Mouse (Mus musculus) heart, postnatal 14 days (tissue): ENCODE data around the gene Elmo1. TPM values are rescaled to one million over a fixed set of nuclear protein-coding genes. Genes with fewer than 3 reads are reported as not detected.

Experiments used
- DNase-seq, 2 experiments: peaks; one replicate each; pipeline ENCODE4 v3.0.0; 2021 to 2022
- intact Hi-C: fragments of 180-260 bp; cut with DNase I; formaldehyde crosslinking; loops from one replicate; pipeline ENCODE4 v1.15.1; 2025
- total RNA-seq, 2 experiments: library from RNA; stranded (reverse); gene quantifications; 2 replicates each; pipeline ENCODE4 v1.2.3; 2021

Gene Elmo1
- total RNA-seq, 2 experiments from 2014 or later, result 16.4 to 17.1 TPM

DNA sequence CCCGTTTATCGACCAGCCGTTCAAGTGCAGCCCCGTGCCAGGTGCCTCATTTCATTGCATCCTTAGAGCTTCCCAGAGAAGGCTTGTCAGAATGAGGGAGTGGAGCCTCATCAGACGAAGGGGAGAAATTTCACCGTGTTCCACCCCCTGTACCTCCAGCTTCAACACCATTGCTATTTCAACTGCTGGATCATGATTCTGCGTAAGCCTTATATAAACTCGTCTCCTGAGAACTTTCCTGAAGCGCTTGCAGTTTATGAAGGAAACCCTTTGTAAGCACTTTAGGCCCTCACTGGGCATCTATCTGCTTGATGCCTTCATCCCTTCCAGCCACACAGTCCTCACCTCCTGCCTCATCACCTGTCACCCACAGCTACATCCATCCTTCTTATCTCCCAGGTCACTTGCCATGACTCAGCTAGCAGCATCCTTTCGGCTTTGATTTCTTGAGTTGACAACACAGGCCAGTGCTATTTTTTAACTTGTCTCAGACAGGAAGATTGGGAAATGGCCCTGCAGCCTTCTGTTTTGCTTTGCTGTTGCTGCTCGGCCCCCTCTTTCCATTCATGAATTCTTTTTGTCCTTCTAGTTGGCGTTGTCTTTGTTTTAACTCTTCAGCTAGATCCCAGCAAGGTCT lies 456.3 kb downstream of the Elmo1 start:
- intact Hi-C loops, result no loop called here
- DNase-seq, result no peak

GRCm38 (mm10) chr13:20549983-20550382 lies 459.6 kb downstream of the Elmo1 start:
- intact Hi-C loops, result no loop called here
- DNase-seq, result no peak

DNA sequence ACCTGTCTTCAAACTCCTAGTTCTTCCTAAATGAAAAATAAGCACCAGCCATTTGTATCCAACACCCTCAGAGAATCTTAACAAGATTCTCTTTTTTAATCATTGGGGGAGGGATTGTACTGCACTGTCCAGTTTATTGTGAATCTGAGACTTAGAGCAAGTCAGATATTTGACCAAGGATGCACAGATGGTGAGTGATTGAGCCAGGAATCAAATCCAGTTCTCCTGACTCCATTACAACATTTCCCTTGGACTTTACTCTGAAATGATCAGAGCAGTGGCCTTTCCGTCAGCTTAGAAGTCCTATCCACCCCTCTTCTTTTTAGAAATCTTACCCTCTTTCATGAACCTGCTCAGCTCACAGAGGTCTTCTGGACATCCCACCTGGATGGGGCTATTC lies 461.2 kb downstream of the Elmo1 start:
- intact Hi-C loops, result no loop called here
- no peak for DNase-seq

- no peak for DNase-seq
- intact Hi-C loops, result no loop called here
Observed at GRCm38 (mm10) chr13:20555853-20556452, 465.6 kb downstream of the Elmo1 start.

DNA sequence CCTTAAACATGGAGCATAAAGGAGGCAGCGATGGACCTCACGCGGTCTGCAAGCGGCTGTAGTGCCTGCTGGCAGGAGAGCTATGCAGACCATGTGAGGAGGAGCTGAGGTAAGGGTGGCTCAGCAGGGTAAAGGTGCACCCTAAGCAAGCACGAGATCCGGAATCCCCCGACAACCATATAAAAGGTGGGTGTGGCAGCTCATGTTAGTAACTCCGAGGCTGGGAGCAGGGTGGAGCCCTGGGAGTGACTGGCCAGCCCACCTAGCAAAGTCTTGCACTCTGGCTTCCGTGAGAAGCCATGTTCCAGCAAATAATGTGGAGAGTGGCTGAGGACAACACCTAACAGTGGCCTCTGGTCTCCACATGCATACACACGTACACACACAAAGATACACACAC lies 466.3 kb downstream of the Elmo1 start:
- intact Hi-C loops, result no loop called here
- no peak for DNase-seq

GRCm38 (mm10) chr13:20557156-20557555 lies 466.8 kb downstream of the Elmo1 start:
- intact Hi-C loops, result no loop called here
- DNase-seq, result no peak

DNA sequence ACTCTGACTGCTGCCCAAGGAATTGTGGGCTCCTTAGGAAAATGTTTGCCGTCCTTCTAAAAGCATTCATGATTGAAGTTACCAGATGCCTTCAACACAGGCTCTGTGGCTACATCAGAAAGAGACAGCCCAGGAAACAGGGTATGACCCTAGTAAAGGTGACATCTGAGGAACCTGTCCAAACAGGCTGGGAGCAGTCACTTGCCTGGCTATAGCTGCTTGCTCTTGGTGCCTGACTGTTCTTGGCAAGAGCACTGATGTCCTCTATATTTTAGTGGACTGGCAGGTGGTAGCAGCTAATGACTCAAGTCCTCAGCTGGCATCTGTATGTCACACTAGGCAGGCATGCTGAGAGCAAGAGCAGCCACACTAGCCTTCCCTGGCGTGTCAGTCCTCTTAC lies 468.0 kb downstream of the Elmo1 start:
- intact Hi-C loops, result no loop called here
- no peak for DNase-seq

- intact Hi-C loops, result no loop called here
- DNase-seq, result no peak
Observed at GRCm38 (mm10) chr13:20564414-20564813, 474.0 kb downstream of the Elmo1 start.

GRCm38 (mm10) chr13:20575186-20575585 lies 484.8 kb downstream of the Elmo1 start:
- DNase-seq, result no peak
- intact Hi-C loops, result no loop called here

GRCm38 (mm10) chr13:20585868-20586267 lies 495.5 kb downstream of the Elmo1 start:
- no peak for DNase-seq
- intact Hi-C loops, result no loop called here

DNA sequence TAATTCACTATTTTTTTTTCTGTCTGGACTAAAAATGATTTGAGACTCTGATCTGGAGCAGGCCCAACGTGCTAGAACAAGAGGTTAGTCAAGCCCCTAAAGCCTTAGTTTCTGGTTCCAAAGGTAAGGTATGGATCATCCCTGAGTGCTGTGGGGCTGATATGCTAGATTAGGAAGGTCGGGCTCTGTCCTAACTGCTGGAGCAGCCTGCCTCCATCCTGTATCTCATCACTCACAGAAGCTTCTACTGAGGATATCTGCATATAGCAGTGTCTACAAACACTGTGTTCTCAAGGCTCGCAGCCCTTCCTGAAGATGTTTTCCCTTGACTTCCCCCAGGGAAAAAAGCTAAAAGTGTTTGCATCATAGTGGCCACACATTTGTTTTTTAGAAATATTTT lies 496.1 kb downstream of the Elmo1 start:
- intact Hi-C loops, result no loop called here
- DNase-seq, result no peak

- DNase-seq, result no peak
- intact Hi-C loops, result no loop called here
Observed at GRCm38 (mm10) chr13:20590983-20591382, 500.6 kb downstream of the Elmo1 start.

DNA sequence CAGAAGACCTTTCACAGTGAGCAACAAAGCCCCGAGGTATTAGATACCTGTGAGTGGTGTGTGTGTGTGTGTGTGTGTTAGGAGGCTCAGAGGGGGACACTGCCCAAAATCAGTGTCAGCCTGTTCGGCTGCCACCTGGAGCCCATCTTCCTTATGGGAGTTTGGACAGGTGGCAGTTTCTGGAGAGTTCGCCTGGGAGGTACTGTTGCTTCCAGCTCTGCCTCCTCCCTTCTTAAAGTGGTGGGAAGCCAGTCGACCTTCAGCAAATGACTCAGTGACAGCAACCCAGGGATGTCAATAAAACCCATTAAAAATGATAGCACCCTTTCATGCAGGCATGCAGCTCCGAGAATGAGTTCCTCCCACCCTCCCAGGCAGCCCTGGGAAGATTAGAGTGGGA lies 506.9 kb downstream of the Elmo1 start:
- intact Hi-C loops, result no loop called here
- no peak for DNase-seq

DNA sequence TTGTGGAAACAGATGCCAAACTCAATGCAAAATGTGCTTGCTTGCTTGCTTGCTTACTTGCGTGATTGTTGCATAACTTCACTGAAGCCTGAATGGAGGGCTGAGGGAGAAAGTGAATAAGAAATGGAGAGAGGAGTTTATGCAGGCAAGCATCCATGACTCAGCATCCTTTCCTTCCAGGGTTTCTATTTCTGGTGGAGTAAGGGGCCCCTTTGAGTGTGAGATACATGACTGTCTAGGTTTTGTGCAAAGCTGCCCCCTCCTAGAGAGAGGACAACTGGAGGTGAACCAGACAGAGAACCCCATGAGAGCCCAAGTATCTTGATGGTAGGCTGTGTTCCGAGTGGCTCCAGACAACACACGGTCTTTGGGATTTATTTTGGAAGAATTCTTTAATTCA lies 508.2 kb downstream of the Elmo1 start:
- DNase-seq, result no peak
- intact Hi-C loops, result no loop called here

GRCm38 (mm10) chr13:20600246-20600645 lies 509.9 kb downstream of the Elmo1 start:
- intact Hi-C loops, result no loop called here
- DNase-seq, result no peak

- intact Hi-C loops, result no loop called here
- no peak for DNase-seq
Observed at GRCm38 (mm10) chr13:20601421-20601820, 511.0 kb downstream of the Elmo1 start.

GRCm38 (mm10) chr13:20606891-20607290 lies 516.5 kb downstream of the Elmo1 start:
- DNase-seq, result no peak
- intact Hi-C loops, result no loop called here

- intact Hi-C loops, result no loop called here
Observed at GRCm38 (mm10) chr13:20609003-20609688, 518.8 kb downstream of the Elmo1 start.

DNA sequence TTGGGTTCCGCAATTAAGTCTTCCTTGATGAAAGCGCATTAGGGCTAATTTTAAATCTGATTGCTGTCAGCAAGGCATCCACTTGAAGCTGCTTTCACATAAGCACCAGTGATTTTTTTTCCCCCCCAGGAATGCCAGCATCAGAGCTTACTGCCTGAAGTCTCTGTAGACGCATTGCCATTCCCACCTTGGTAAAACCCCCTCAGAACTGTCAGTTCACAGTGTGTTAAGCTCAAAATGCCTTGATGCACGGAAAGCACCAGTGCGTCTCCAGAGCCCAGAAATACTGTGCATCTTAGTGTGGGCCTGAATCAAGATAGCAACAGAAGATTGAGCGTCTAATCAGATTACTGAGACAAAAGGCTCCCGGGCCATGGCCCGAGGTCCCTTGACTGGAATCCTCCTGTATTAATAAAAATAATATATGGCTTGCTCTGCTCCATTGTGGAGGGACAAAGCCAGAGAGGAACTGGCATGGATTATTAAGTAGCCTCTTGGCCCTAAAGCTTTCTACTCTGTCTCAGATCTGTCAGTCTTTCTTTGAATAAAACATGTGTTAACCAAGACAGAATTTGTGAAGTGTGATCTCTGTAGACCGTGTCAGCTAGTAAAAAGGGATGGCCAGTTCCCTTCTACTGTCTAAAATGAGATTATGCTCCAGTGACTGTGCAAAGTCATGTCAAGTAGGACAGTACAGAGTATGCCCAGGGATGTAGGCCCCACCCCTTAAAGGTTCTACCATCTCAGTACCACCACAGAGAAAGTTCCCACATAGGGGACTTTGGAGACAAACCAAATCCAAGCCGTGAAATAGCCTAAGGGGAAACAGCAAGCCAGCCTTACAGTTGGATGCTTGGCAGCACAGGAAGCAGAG lies 525.4 kb downstream of the Elmo1 start:
- intact Hi-C loops, result no loop called here
- DNase-seq, result no peak

More at GRCm38 (mm10) chr13:20609003-20609688, 518.8 kb downstream of the Elmo1 start:
- no peak for DNase-seq

DNA sequence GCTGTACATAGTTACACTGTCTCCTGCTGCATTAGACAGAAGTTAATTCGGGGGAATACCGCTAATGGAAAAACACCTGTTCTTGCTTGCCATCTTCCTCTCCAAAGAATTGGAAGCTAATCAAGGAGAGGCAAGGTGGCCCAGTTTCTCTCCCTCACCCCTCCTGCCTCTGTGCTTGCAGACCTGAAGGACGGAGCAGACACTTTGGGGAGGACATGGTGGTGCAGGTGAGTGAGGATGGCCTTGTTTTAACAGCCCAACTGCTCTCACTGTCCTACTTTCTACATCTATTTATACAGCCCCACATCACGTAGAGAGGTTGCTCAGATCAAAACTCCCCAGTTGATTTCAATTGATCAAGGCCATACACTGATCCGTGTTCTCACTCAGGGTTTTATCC lies 529.5 kb downstream of the Elmo1 start:
- DNase-seq, result no peak
- intact Hi-C loops, result no loop called here
